Mouse (Mus musculus) spleen, adult 12 weeks (tissue): ENCODE measurements around the gene Tra2b.
"Not testable (repeated sequence)": the region's sequence is repeated elsewhere in the genome, so short reads cannot be mapped to it uniquely, and the experiment has no call there.

ENCODE experiments used
- DNase-seq: peaks from one replicate; pipeline ENCODE4 v3.0.0; 2022; ENCODE audit warnings: low spot score

The Tra2b gene

GRCm38 (mm10) chr16:22242239-22242866 lies 23.5 kb downstream of the Tra2b start:
- DNase-seq, result no peak

GRCm38 (mm10) chr16:22241376-22242238 lies 24.2 kb downstream of the Tra2b start:
- no peak for DNase-seq

GRCm38 (mm10) chr16:22240856-22241255 lies 24.9 kb downstream of the Tra2b start:
- no peak for DNase-seq

DNA sequence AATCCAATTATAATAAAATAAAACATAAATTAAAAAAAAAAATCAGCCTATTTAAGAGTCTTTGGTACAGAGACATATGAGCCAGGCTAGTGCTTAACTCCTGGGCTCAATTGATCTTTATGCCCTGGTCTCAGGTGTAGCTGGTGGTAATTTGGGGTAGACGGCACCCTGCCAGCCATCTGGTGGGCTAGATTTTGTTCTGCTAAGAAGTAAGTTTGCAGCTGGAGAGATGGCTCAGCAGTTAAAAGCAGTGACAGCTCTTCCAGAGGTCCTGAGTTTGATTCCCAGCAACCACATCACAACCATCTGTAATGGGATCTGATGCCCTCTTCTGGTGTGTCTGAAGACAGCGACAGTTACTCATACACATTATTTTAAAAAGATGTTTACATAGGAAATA lies 25.8 kb downstream of the Tra2b start:
- DNase-seq, result no peak

GRCm38 (mm10) chr16:22238928-22239620 lies 26.7 kb downstream of the Tra2b start:
- no peak for DNase-seq

DNA sequence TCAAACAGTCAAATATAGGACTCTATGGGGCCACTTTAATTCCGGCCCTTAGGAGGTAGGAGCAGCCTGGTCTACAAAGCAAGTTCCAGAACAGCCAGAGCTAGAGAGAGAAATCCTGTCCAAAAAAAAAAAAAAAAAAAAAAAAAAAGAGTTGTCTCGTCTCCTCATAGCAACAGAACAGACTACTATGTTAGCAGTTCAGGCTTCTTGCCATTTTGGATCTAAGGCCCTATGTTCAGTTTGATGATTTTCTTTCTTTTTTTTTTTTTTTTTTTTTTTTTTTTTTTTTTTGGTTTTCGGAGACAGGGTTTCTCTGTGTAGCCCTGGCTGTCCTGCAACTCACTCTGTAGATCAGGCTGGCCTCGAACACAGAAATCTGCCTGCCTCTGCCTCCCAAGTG lies 27.4 kb downstream of the Tra2b start:
- not testable (repeated sequence) for DNase-seq

DNA sequence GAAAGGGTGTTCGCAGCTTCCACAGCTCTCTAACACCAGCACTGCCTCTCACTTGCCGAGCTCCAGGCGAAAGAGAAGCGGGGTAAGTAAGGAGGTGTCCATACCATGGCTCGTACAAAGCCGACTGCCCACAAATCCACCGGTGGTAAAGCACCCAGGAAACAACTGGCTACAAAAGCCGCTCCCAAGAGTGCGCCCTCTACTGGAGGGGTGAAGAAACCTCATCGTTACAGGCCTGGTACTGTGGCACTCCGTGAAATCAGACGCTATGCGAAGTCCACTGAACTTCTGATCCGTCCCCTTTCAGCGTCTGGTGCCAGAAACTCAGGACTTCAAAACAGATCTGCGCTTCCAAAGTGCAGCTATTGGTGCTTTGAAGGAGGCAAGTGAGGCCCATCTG lies 29.0 kb downstream of the Tra2b start:
- peak; percentile 8 for DNase-seq

GRCm38 (mm10) chr16:22234535-22234934 lies 31.3 kb downstream of the Tra2b start:
- no peak for DNase-seq

- DNase-seq, result not testable (repeated sequence)
Observed at GRCm38 (mm10) chr16:22230276-22230675, 35.5 kb downstream of the Tra2b start.

DNA sequence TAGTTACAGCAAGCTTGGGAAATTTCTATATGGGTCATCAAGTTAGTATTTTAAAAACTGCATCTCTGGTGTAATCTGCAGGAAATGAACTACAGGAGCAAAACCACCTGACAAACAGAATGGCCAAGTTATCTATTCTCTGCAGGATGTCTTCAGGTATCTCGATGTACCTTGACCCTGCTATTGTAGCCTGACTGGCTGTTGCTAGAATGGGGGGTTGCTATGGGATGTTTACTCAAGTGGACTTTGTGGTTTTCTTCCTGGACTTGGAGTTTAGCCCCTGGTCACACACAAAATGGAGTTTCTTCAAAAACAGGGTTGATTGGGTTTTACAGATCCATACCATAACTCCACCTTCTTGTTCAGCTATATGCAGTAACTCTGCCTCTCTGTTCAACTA lies 62.3 kb downstream of the Tra2b start:
- DNase-seq, result no peak

DNA sequence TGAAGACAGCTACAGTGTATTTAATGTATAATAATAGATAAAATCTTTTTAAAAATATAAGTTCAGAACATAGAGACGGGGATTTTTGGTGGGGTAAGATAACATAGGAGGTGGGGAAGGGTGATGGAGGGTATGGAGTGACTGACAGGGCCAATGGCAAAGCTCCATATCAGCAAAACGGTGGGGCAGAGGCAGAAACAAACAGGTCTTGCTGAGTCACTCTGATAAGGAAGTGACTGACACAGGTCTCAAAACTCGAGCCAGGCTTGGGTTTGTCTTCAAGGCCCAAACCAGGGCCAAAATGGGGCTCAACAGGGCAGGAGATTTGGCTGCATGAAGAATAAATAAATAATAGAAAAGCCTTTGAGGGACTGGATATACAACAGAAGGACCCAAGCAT lies 63.9 kb downstream of the Tra2b start:
- DNase-seq, result no peak

- DNase-seq, result no peak
Observed at GRCm38 (mm10) chr16:22200476-22200875, 65.3 kb downstream of the Tra2b start.
